Mouse (Mus musculus) intestine, postnatal 0 days (tissue): ENCODE results near the gene Fbxl3. TPM values are rescaled to one million over a fixed set of nuclear protein-coding genes. Genes with fewer than 3 reads are reported as not detected.
A peak's percentile ranks its signal among the peaks of the same experiment; 100 is the strongest.

Experiments
- ATAC-seq: fragments of 200-750 bp; cut with Nextera tagmentation; 2 replicates; pipeline ENCODE4 v1.8.0; 2017; ENCODE audit warnings: mild to moderate bottlenecking, moderate TSS enrichment, moderate library complexity
- H3K27ac ChIP-seq: fragments of 300-500 bp; sonication (generic); 2 replicates; pipeline ENCODE4 v1.5.1; 2014; ENCODE audit warnings: mild to moderate bottlenecking, low read depth, low read length, moderate library complexity
- H3K27me3 ChIP-seq: fragments of 300-500 bp; sonication (generic); replicated peaks from 2 replicates; pipeline ENCODE4 v1.6.1; 2014; ENCODE audit warnings: low read length, mixed read lengths; ENCODE audit not compliant: control insufficient read depth, insufficient read depth
- H3K36me3 ChIP-seq: fragments of 300-500 bp; sonication (generic); 2 replicates; pipeline ENCODE4 v1.6.1; 2014; ENCODE audit warnings: mild to moderate bottlenecking, moderate library complexity; ENCODE audit not compliant: control insufficient read depth, insufficient read depth
- H3K4me1 ChIP-seq: fragments of 300-500 bp; sonication (generic); replicated peaks from 2 replicates; pipeline ENCODE4 v1.6.1; 2014; ENCODE audit warnings: antibody characterized with exemption, low read length, mixed read lengths; ENCODE audit not compliant: control insufficient read depth, insufficient read depth
- H3K4me2 ChIP-seq: fragments of 300-500 bp; sonication (generic); replicated peaks from 2 replicates; pipeline ENCODE4 v1.6.1; 2014; ENCODE audit warnings: low read depth, mild to moderate bottlenecking, moderate library complexity
- H3K4me3 ChIP-seq: fragments of 300-500 bp; sonication (generic); 2 replicates; pipeline ENCODE4 v1.5.1; 2014; ENCODE audit warnings: low read depth, low read length
- H3K9ac ChIP-seq: fragments of 300-500 bp; sonication (generic); 2 replicates; pipeline ENCODE4 v1.6.1; 2014; ENCODE audit warnings: mild to moderate bottlenecking, low read depth, low read length
- H3K9me3 ChIP-seq: fragments of 300-500 bp; sonication (generic); 2 replicates; pipeline ENCODE4 v1.6.1; 2016; ENCODE audit warnings: mixed run types; ENCODE audit not compliant: control insufficient read depth
- CTCF ChIP-seq: sonication (generic); IDR thresholded peaks from 2 replicates; pipeline ENCODE4 v1.5.1; 2016; ENCODE audit warnings: low read depth, mild to moderate bottlenecking, control low read depth, antibody characterized with exemption, moderate library complexity
- WGBS: fragments of 180-500 bp; shearing (Covaris S2); extraction: QIAGEN DNeasy Blood & Tissue Kit; methylation state at CpG from one replicate; pipeline ENCODE4 v1.1.7; 2014; 5-methylcytosine and 5-hydroxymethylcytosine counted together
- polyA plus RNA-seq: library from polyadenylated mRNA; unstranded; fragments of >200 nt; fragmentation: Nextera tagmentation; extraction: Ambion mirVana; gene quantifications from 2 replicates; pipeline ENCODE4 v1.2.1, GENCODE M21; 2015

Gene Fbxl3
- polyA plus RNA-seq, 1 experiment from 2014 or later: 22.1 TPM

- no peak overlapping the region for H3K27ac ChIP-seq
- no peaks in the 10 kb centered on the region for H3K9me3 ChIP-seq
- no peaks in the 10 kb centered on the region for H3K4me1 ChIP-seq
- no peak overlapping the region; the same call in 1 of the 2 replicates for H3K4me2 ChIP-seq
- peaks cover 45% of the 10 kb centered on the region for H3K36me3 ChIP-seq
- TF ChIP-seq CTCF: no peak
- no peak overlapping the region for H3K4me3 ChIP-seq
- WGBS: 80% methylated on average over 16 of the region's 16 CpGs
- 0 out of 2 replicates have a peak, but pooled peaks have one; percentile 44 for ATAC-seq
- no peaks in the 10 kb centered on the region for H3K27me3 ChIP-seq
- H3K9ac ChIP-seq: no peak overlapping the region
These were observed 21.1 kb downstream of the Fbxl3 start for GRCm38 (mm10) chr14:103078006-103078912.

DNA sequence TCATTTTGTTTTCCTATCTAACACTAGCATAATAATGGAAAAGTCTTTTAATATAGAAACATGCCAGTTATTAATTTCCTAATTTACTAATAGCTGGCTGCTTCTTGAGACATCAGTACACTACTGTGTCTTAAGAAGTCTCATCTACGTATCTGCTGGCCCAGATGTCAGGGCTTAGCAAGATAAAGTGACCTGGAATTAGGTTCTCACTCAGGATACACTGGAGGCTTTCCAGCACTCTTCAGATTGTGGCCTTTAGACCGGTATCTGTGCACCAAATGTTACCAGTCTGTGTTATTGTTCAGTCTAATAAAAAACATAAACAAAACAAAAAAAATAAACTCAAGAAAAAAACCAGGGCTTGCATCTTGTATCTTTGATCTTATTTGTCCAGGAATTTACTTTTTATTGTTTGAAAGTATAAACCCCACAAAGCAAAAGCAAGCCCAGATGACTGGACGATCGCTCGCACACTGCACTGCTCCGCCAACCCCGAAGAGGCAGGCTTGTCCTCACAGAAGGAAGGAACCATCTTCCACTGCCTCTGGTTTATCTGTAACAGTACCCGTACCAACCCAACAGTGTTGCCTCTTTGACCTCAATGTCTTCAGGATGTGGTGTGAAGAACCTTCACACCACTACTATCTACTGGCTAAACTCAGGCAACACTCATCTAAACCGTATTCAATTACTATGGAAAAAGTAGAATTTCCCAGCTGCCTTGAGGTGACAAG is 21.9 kb downstream of the Fbxl3 start:
- H3K9me3 ChIP-seq: no peaks in the 10 kb centered on the region
- ATAC-seq: no peak
- H3K9ac ChIP-seq: no peak overlapping the region
- 91% methylated on average over 9 of the region's 9 CpGs for WGBS
- H3K4me2 ChIP-seq: no peak overlapping the region
- H3K27ac ChIP-seq: no peak overlapping the region
- H3K36me3 ChIP-seq: peaks cover 45% of the 10 kb centered on the region
- no peaks in the 10 kb centered on the region for H3K27me3 ChIP-seq
- TF ChIP-seq CTCF: no peak
- H3K4me1 ChIP-seq: no peaks in the 10 kb centered on the region
- H3K4me3 ChIP-seq: no peak overlapping the region

GRCm38 (mm10) chr14:103075166-103075565 is 24.2 kb downstream of the Fbxl3 start:
- 88% methylated on average over 7 of the region's 7 CpGs for WGBS

DNA sequence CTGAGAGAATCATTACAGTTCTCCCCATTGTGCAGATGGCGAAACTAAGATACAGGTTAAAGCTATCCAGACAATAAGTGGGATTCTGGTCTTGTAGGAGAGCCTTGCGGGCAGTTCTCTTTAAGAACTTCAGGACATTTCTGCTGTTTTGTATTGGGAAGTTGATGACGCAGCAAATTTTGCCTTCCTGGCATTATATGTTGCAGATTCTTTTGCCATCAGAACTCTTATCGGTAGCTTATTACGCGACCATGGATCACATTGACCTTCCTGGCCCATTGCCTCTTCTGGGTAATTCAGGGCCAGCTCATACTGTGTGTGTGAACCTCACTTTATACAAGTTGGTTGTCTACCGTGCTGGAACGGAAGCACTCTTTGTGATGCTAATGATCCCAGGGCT is 25.5 kb downstream of the Fbxl3 start:
- Histone ChIP-seq H3K4me2 (no peak overlapping the region), H3K4me1 (no peaks in the 10 kb centered on the region), H3K27ac (no peak overlapping the region), H3K27me3 (no peaks in the 10 kb centered on the region), H3K9ac (no peak overlapping the region), H3K36me3 (peaks cover 41% of the 10 kb centered on the region), H3K9me3 (no peaks in the 10 kb centered on the region), H3K4me3 (no peak overlapping the region)
- TF ChIP-seq CTCF: no peak
- WGBS: 97% methylated on average over 8 of the region's 8 CpGs
- ATAC-seq: no peak

More at GRCm38 (mm10) chr14:103075166-103075565, 24.2 kb downstream of the Fbxl3 start:
- no peak overlapping the region for H3K9ac ChIP-seq
- H3K4me1 ChIP-seq: no peaks in the 10 kb centered on the region
- H3K9me3 ChIP-seq: no peaks in the 10 kb centered on the region
- peaks cover 46% of the 10 kb centered on the region for H3K36me3 ChIP-seq
- no peak overlapping the region for H3K4me3 ChIP-seq
- H3K27me3 ChIP-seq: no peaks in the 10 kb centered on the region
- no peak overlapping the region for H3K27ac ChIP-seq
- no peak for ATAC-seq
- TF ChIP-seq CTCF: no peak
- H3K4me2 ChIP-seq: no peak overlapping the region

DNA sequence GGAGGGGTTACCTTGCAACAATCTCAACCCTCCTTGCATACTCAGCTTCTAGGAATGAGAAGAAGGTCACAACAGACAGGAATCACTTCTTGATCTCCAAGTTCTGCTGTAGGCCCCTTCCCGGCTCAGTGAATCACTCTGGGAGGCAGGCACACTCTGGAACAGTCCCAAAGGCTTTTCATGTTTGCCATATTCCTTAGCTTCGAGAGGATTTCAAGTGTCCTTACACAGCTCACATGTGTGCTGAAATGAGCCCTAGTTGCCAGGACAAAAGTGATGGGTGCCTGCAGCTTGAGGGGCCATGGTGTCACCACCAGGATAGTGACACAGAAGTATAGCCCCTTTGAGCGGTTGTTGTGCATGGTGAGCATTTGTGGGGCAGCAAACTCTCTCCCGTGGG is 26.6 kb downstream of the Fbxl3 start:
- peaks cover 37% of the 10 kb centered on the region for H3K36me3 ChIP-seq
- no peak overlapping the region for H3K9ac ChIP-seq
- H3K4me2 ChIP-seq: no peak overlapping the region
- ATAC-seq: no peak
- no peak overlapping the region for H3K4me3 ChIP-seq
- no peaks in the 10 kb centered on the region for H3K27me3 ChIP-seq
- H3K27ac ChIP-seq: no peak overlapping the region
- H3K9me3 ChIP-seq: no peaks in the 10 kb centered on the region
- 88% methylated on average over 4 of the region's 4 CpGs for WGBS
- no peak for TF ChIP-seq CTCF
- no peaks in the 10 kb centered on the region for H3K4me1 ChIP-seq

- ATAC-seq: no peak
- 87% methylated on average over 12 of the region's 12 CpGs for WGBS
- no peak for TF ChIP-seq CTCF
- Histone ChIP-seq H3K27ac (no peak overlapping the region), H3K36me3 (peaks cover 30% of the 10 kb centered on the region), H3K9ac (no peak overlapping the region), H3K27me3 (no peaks in the 10 kb centered on the region), H3K4me3 (no peak overlapping the region), H3K9me3 (no peaks in the 10 kb centered on the region), H3K4me2 (no peak overlapping the region), H3K4me1 (no peaks in the 10 kb centered on the region)
These were observed 27.9 kb downstream of the Fbxl3 start for GRCm38 (mm10) chr14:103071471-103071870.
